Mouse (Mus musculus): ENCODE data around the gene Slmap. TPM values are rescaled to one million over a fixed set of nuclear protein-coding genes. Genes with fewer than 3 reads are reported as not detected.

Gene Slmap
- polyA plus RNA-seq, 1 experiment from 2014 or later: 14.1 TPM

Other genes with a start within 250 kb of the Slmap start
- 18.0 and 18.3 TPM in 2 replicates for gene Dennd6a, start 38.9 kb upstream of the Slmap start, polyA plus RNA-seq (2015; fragmentation: Nextera tagmentation; extraction: Ambion mirVana)
- gene Arf4, start 103.1 kb upstream of the Slmap start, polyA plus RNA-seq (2015; fragmentation: Nextera tagmentation; extraction: Ambion mirVana): 485 and 504 TPM in 2 replicates
- gene Pde12, start 135.0 kb upstream of the Slmap start, polyA plus RNA-seq (2015; fragmentation: Nextera tagmentation; extraction: Ambion mirVana): 11.1 and 11.8 TPM in 2 replicates
- 0.07 and 0.09 TPM in 2 replicates for gene Dnah12, start 158.3 kb upstream of the Slmap start, polyA plus RNA-seq (2015; fragmentation: Nextera tagmentation; extraction: Ambion mirVana)

Measured in hindbrain, embryonic 15.5 days (tissue).